Mouse (Mus musculus): ENCODE measurements around the gene Slf2.

- no peak for TF ChIP-seq CTCF (IDR thresholded peaks at IDR 0.05; ENCODE audit: borderline replicate concordance, extremely low read depth, insufficient read depth, insufficient read length)
- TF ChIP-seq POLR2A (IDR thresholded peaks at IDR 0.05; ENCODE audit: borderline replicate concordance, extremely low read depth, insufficient read depth, insufficient read length, poor library complexity, severe bottlenecking): no peak
These were observed 79.7 kb downstream of the Slf2 start for GRCm38 (mm10) chr19:45010646-45011045.
